Mouse (Mus musculus) left cerebral cortex, postnatal 36 days (tissue): Measurements from ENCODE around the gene Pik3c2a. TPM values are rescaled to one million over a fixed set of nuclear protein-coding genes. Genes with fewer than 3 reads are reported as not detected.
"Not testable (repeated sequence)": the region's sequence is repeated elsewhere in the genome, so short reads cannot be mapped to it uniquely, and the experiment has no call there.

ENCODE experiments used
- DNase-seq, 2 experiments: peaks; one replicate each; pipeline ENCODE4 v3.0.0; 2021 to 2022; ENCODE audit warnings: low spot score in 2 of 2, mixed read lengths in 1 of 2
- intact Hi-C: fragments of 180-260 bp; cut with DNase I; formaldehyde crosslinking; loops from one replicate; pipeline ENCODE4 v1.15.1; 2025
- total RNA-seq, 2 experiments: library from RNA; stranded (reverse); gene quantifications; 2 replicates each; pipeline ENCODE4 v1.2.3; 2021

Pik3c2a gene
- total RNA-seq, 2 experiments from 2014 or later = 22.8 to 28.7 TPM

DNA sequence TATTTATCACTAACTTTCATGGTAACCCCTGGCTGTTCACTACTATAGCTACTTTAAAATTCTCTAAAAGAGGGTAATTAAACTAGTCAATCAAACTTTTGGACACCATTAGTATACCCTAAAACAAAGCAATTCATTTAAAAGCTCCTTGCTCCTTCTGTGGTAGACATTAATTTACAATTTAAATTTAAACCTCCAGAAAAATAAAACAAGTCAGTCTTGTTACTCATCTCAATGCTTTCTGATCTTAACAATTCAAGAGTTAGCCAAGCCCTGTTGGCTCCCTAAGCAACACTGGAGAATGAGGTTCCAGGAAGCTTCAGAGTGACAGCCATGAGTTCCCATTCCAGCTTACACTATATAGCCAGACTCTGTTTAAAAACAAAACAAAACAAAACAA is 22.2 kb downstream of the Pik3c2a start:
- DNase-seq = no peak
- intact Hi-C loops = no loop called here

GRCm38 (mm10) chr7:116409438-116409837 is 33.8 kb downstream of the Pik3c2a start:
- no peak for DNase-seq
- intact Hi-C loops = no loop called here

DNA sequence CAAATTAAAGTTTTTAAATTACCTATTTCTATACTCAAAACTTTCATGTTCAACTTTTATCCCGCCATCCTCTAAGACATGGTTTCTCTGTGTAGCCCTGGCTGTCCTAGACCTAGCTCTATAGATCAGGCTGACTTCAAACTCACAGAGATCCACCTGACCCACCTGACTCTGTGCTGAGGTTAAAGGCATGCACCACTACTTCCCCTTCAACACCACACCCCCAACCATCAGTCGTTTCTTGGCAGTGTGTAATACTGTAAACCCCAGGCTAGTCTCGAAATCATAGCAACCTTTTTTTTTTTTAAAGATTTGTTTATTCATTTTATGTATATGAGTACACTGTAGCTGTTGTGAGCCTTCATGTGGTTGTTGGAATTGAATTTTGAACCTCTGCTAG is 50.9 kb downstream of the Pik3c2a start:
- intact Hi-C loops = no loop called here
- no peak for DNase-seq

DNA sequence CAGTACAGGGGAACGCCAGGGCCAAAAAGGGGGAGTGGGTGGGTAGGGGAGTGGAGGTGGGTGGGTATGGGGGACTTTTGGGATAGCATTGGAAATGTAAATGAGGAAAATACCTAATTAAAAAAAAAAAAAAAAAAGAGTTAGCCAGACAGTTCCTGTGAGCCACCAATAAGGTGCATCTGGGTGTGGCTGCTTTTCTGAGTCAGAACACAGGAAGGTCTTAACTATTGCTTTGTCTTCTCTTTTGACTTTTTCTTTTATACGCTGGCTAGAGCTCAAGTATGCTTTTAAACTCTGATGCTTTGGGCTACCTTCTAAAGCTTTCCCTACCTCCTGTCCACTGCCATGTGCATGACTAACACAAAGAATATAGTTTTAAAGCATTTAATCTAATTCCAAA is 55.9 kb downstream of the Pik3c2a start:
- intact Hi-C loops, DNase-seq: not testable (repeated sequence)

GRCm38 (mm10) chr7:116379181-116379580 is 64.1 kb downstream of the Pik3c2a start:
- intact Hi-C loops, DNase-seq: not testable (repeated sequence)

- intact Hi-C loops = no loop called here
- no peak for DNase-seq
Observed at GRCm38 (mm10) chr7:116374284-116374683, 69.0 kb downstream of the Pik3c2a start.

GRCm38 (mm10) chr7:116336226-116336625 is 107.0 kb downstream of the Pik3c2a start:
- intact Hi-C loops = no loop called here

DNA sequence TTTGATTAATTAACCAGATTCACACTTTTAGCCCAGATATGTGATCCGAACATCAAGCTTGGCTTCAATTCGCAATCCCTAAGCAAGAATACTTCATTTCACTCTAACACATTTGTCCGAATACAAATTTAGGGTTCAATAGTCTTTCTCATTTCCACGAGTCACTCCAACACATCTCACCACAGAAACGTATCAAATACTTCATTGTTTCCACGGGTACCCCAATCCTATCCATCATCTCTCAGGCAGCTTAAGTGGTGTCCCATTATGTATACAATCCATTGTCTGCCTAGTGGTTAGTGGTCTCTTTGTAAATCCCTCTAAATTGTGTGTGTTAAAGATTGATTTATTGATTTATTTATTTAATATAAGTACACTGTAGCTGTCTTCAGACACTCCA is 108.1 kb downstream of the Pik3c2a start:
- intact Hi-C loops = loop anchor here (2.0 kb wide), 1 partner anchor 108 kb away; the partner anchor contains the start of gene Pik3c2a

More at GRCm38 (mm10) chr7:116336226-116336625, 107.0 kb downstream of the Pik3c2a start:
- peak in 1 of 2 experiments; percentile 26 for DNase-seq

DNA sequence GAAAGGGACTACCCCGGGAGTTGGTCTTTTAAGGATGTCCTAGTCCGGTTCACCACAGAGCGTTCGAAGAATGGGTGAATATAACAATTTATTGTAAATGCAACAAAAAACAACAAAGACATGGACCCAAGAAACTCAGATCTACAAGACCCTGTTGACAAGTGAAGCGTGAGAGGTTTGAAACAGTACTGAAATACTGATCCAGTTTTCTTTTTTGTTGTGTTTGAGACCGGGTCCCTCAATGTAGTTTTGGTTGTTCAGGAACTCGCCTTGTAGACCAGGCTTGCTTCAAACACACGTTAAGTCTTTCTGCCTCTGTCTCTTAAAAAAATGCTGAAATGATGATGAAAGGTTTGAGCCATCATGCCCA is 108.6 kb downstream of the Pik3c2a start:
- intact Hi-C loops = loop anchor here (2.0 kb wide), 1 partner anchor 108 kb away; the partner anchor contains the start of gene Pik3c2a

More for the DNA sequence above, 108.1 kb downstream of the Pik3c2a start:
- DNase-seq = no peak

DNA sequence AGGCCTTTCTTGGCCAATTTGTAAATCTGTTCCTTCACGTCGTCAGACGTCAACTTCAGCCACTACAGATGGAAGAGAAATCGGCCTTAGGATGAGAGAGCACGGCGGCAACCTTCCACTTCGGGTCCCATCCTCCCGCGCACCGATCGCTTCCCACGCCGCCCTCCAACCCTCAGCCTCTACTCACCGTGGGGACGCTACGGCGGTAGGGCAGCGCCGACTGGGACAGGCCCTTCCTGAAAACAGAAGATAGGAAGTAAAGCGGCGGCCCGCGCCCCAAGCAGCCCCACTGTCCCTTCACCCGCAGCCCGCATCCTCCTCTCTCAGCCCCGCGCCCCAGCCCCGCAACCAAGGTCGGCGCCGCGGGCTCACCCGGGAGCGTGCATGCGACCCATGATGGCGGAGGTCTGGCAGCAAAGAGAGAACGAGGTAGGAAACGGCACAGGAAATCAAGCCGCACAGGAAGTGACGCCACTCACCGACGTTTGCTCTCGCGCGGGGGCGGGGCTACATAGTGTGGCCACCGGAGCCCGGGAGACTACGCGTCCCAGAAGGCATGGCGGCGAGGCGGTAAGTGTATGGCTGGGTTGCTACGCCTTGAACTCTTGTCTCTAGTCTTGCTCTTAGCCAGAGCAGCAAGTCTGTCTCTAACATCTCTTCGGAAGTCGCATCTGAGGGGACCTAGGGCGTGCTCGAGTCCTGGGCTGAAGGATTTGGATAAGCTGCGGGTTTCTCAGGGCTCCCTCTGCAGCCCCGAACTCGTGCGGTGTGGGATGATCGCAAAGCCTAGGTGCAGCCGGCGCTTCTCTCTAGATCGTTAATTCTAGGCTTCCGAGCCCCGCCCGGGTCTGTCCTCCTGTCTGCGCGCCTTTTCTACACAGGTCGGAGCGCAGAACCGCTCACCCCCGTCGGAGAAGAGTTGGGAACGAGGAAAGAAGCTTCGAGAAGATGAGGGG is 109.3 kb downstream of the Pik3c2a start, which contains the start of gene Rps13:
Rps13 (minus strand) TSS at position 483 of the 956 bp plus-strand sequence.
- intact Hi-C loops = loop anchor here (2.0 kb wide), 1 partner anchor 109 kb away; the partner anchor contains the start of gene Pik3c2a
- DNase-seq = peak; percentile 98 to 99

More for the DNA sequence above, 108.6 kb downstream of the Pik3c2a start:
- DNase-seq = no peak

- DNase-seq = peak; percentile 30 to 34
- intact Hi-C loops = no loop called here
Observed at GRCm38 (mm10) chr7:116331246-116331645, 112.0 kb downstream of the Pik3c2a start.

GRCm38 (mm10) chr7:116329858-116330257 is 113.4 kb downstream of the Pik3c2a start:
- intact Hi-C loops = loop anchor here (10.0 kb wide), 1 partner anchor 195 kb away; no protein-coding TSS in a partner anchor
- DNase-seq = no peak

DNA sequence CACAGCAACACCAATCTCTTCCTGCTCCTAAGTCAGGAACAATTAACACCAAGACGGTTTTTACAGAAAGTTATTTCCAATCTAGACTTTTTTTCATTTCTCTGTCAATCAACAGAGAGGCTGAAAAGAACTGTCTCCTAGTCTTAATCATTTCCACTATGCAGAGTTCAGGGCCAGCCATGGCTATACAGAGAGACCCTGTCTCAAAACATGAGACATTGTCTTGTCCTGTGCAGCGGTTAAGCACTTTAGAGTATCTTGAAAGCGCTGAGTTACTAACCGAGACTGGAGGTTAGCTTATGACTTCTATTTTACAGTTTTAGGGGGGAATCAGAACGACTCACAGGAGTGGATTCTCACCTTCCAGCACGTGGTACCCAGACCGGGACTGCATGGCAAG is 114.5 kb downstream of the Pik3c2a start:
- intact Hi-C loops = loop anchor here (10.0 kb wide), 1 partner anchor 194 kb away; no protein-coding TSS in a partner anchor
- no peak for DNase-seq

GRCm38 (mm10) chr7:116327901-116328300 is 115.3 kb downstream of the Pik3c2a start:
- intact Hi-C loops = loop anchor here (10.0 kb wide), 1 partner anchor 193 kb away; no protein-coding TSS in a partner anchor
- no peak for DNase-seq

- intact Hi-C loops = loop anchor here (1.0 to 10.0 kb wide), 2 partner anchors 77 to 189 kb away; no protein-coding TSS in a partner anchor
- peak; percentile 38 to 55 for DNase-seq
Observed at GRCm38 (mm10) chr7:116323331-116323964, 119.8 kb downstream of the Pik3c2a start.

- no peak for DNase-seq
- intact Hi-C loops = loop anchor here (5.0 kb wide), 1 partner anchor 47 kb away; no protein-coding TSS in a partner anchor
Observed at GRCm38 (mm10) chr7:116309456-116309855, 133.8 kb downstream of the Pik3c2a start.

- intact Hi-C loops = loop anchor here (5.0 kb wide), 1 partner anchor 46 kb away; no protein-coding TSS in a partner anchor
Observed at GRCm38 (mm10) chr7:116308632-116308991, 134.6 kb downstream of the Pik3c2a start.

DNA sequence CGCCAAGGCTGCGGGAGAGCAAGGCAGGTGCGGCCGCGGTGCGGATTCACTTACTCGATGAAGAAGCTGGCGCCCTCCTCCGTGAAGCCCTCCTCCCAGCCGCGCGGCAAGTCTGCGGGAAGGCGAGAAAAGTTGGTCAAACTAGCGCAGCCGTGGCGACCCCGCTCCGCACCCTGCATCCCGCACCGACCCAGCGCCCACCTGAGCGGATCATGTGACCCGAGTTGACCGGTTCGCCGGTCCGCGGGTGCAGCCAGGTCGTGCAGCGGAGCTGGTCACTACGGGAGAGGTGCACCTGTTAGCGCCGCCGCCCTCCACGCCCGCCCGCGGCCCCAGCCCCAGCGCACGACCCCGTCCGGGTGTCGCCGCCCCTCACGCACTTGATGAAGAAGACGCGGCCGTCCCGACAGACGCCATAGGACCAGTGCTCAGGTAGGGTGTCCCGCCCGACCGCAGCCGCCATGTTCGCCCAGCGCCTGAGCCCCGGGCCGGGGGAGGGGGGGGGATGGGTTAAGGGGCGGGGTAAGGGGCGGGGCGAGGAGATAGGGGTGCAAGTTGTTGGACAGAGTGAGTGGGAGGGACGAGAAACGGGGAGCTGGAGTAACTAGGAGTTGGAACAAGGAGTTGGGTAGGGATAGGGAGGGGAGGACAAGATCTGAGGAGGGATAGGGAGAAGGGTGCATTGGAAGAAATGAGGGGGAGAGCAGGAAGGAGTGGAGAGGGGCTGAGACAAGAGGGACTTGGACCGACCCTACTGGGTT is 135.2 kb downstream of the Pik3c2a start, which contains the start of gene Plekha7:
Plekha7 (minus strand) TSS at position 506 of the 761 bp plus-strand sequence.
- no peak for DNase-seq
- intact Hi-C loops = loop anchor here (5.0 kb wide), 1 partner anchor 46 kb away; no protein-coding TSS in a partner anchor

More at GRCm38 (mm10) chr7:116308632-116308991, 134.6 kb downstream of the Pik3c2a start:
- DNase-seq = no peak
